Mouse (Mus musculus): ENCODE data around the gene Ppip5k1.
A peak's percentile ranks its signal among the peaks of the same experiment; 100 is the strongest.

Ppip5k1 gene

DNA sequence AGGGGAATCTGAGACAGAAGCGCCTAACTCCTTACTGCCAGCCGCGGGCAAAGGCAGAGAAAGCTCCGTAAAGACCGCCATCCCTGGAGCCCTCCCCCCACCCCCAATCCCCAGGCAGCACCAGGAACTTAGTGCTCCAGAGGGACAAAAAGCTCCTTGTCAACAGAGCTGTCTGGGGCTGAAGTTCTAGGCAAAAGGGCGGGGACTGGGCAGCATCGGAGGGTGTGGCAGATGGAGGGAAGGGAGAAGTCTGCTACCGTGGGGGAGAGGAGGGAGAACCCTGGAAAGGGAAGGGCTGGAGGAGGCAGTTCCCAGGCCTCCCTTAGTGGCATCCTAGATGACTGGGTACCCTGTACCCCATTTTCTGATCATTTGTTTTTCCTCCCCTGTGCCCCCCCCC lies 57.1 kb downstream of the Ppip5k1 start:
- no peak for DNase-seq

DNA sequence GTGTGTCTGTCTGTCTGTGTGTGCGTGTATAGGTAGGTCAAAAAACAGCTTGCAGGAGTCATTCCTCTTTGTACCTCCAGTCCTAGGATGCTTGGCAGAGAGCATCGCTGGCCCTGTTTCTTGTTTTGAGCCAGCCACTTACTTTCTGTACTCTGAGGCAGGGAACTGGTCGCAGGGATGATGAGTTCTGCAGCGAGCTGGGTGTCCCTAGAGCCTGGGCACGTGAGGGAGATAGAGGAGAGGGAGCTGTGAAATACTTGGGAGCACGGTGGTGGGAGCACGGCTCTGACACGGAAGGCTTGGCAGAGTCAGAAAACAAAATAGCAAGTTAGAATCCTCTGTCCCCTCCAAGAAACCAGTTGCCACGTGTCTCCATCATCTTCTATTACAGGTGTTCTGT lies 57.5 kb downstream of the Ppip5k1 start:
- no peak for DNase-seq

DNA sequence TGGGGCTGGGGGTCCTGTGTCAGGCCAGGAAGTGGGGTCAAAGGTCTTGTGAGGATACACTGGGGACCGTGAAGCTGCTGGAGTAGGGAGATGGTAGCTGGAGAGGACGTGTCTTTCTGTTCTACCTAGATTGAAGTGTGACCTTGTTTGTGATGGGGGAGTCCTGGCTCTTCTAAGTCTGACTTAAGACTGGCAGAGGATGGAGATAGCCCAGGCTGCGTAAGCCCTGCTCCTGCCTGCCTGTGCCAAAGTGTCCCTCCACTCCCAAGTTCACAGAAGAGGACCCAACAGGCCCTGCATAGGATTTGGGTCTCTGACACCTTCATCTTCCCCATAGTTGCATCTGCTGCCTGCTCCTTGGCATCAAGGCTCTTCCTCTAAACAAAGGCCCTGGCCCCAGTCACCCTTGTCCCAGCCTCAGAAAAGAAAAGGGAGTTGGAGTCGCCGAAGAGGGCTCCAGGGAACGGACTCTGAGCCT lies 58.4 kb downstream of the Ppip5k1 start:
- DNase-seq = peak; percentile 88

DNA sequence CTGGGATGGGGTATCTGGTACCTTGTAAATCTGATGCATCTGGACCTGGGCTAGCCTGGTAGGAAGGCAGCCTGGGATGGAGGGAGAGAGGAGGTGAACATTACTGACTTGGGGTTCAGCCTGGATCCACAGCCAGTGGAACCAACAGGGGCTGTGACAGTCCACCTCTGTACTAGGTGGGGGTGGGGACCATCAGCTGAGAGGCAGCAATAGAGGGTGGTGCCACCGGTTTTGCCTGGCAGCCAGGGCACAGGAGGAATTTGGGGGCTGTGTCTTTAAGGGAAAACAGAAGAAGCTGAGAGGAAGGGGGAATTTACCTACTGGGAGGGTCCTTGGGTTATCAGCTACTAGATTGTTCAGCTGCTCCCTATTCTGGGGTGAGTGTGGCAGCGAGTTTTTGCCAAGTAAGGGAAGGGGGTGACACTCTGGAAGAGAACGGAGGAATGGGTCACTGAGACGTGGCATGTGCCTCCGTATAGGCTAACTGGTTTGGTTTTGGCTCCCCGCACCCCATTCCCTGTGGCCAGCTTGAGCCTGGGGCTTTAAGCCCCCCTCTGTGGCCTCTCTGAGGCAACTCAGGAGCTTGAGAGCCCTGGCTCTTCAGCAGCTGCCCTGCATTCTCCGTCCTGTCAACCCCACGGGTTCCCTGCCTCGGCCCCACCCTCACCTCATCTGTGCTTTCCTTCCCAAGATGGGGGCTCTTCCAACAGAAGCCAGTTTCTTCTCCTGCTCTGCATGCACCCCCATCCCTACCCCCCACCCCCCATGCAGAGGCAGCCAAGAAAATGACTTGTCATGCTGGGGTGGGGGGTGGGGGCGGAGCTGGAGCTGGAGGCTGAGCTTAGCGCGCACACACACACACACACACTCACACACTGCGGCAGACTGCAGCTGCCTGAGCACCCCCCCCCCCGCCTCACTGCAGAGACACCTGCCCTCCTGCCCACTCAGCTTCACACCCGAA lies 59.3 kb downstream of the Ppip5k1 start:
- DNase-seq = peak; percentile 95

DNA sequence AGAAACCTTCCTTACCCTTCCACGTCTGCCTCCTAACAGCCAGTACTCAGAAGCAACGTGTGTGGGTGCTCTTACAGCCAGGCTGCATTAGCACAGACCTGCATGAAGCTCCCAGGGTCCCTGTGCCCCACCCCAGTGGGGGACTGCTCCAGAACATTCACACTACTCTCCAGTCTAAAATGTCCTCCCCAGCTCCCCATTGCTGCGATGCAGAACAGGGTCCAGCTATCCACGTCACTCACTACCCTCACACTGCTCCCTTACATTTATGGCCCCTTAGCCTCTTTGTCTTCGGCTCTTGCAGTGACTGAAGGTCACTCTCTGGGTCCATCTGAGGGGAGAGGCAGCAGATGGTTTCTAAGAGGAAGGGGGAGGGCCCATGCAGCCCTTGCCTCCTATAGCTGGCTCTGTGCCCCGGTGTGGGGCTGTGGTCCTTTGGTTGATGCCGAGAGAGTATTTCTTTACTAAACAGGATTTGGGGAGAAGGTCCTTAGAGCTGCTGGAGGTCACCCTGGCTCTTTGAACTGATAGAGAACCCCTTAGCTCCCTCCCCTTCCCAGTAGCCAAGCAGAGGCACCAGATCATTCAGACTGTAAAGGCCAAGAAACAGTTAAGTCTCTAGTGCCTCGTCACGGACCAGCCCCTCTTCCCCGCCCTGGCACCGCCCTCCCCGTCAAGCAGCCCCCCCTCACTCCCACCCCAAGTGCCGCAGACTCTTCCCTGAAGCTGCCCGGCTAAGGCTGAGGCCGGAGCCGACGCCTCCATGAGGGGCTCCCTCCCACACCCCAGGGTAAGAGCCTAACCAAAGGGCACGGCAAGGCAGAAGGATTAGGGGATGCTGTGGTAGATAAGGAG lies 60.2 kb downstream of the Ppip5k1 start:
- DNase-seq = peak; percentile 97

DNA sequence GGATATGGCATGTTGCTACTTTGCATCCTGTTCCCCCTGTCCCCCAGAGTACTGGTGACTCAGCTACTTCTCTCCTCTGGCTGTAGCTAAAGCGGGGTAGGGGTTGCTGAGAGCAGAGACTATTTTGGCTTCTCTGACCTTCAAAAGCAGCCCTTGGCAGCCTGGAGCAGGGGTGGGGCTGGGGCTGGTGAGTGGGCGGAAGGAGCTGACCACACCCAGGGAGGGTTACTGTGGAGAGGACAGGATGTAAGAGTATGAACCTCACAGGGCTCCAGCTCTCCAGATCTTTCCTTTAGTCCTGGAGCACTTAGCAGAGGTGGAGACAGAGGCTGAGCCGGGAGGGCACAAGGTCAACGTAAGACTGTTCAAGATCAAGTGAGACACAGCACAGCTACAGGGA lies 61.0 kb downstream of the Ppip5k1 start:
- DNase-seq = peak; percentile 98

DNA sequence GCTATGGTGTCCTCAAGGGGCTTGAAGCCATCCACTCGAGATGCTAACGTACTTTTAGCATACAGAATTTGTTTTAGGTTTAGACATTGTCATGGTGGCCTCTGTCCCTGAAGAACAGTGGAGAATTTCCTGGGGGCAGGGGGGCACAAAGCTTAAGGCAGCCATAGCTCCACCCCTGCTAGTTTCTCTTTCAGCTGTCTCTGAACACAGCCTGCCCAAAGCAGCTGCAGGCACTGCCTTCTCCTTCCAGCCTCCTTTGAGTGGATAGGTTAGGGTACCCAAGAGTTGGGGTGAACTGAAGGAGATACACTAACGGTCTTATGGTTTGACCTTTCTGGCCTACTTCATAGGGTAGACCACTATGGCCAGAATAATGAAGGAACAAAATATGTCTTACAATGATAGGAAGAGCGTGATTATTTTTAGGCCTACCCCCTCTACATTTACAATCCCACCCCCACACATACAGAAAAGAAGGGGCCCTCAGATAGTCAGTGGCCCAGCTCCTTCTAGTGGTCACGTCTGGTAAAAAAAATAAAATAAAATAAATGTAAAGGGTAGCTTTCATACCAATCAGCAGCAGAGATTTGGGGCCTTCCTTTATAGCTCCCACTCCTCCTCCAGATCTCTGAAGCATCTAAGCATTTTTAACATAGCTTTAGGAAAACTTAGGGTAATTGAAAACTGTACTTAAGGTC lies 62.7 kb downstream of the Ppip5k1 start:
- DNase-seq = no peak

DNA sequence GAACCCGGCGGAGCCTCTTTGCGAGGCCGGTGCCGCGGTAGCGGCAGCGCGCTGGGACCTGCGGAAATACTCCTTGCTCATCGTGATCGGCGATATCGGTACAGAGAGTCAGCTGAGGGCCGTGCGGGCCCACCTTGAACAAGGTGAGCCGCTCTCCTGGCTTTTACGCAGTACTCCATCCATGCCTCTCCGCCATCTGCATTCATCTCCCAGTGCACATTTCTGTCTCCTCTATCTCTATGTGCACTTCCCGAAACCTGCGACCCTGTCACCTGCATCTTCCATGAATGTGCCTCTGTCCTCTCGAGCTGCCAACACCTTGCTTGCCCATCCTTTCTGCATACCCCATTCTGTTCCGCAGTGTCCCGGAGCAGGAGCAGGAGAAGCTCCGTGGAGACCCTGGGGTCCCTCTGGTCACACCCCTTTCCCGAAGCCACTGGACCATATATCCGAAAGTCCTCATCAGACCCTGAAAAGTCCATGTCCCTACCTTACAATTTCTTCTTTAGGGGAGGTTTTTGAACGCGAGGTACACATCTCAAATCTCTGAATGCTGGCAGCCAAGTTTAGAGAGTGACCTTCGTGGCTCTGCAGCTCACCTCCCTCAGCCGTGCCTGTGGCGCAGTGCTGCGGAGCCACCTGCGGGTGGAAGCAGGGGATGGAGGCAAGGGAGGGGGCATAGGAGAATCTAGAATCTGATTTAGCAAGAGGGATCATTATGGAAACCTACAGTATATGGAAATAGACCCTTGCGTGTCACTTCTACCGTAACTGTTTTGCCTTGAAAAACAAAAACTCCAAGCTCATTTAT lies 65.3 kb downstream of the Ppip5k1 start:
- DNase-seq = peak; percentile 86

DNA sequence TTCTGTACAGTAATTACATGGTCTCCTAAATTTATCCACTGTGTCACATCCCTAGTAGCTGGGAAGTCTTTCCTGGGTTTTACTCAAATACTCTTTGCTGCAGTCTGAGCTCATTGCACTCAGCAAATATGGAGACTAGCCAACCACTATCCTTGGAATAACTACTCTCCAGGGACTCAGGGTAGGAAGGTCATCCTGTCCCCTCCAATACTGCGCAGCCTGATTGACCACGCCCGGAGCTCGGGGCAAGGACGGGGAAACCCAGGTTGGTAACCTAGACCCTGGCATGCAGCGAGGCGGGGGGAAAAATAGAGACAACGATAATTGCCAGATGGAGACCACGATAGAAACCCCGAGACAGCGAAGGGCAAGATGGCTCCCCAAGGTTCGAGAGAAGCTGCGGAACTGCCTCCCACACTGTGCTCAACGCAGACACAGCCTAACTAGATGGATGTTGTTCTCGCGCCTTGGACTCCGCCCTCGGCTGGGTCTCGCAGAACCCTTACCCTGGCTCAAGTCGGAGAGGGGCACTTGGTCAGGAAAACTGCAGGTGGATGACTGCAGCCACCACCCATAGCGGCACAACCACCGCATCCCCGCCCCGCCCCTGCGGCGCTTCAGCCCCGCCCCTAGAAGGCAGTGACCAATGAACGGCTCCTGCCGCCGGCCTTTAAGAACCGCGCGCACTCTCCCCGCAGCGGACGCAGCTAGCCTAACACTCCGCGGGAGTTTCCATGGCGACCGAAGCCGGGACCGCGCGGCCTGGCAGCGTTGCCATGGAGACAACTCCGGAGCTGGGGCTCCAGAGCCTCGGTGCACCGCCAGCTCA lies 66.1 kb downstream of the Ppip5k1 start, which contains the start of gene Map1a:
TSS of gene Map1a (plus strand) at position 700 of the 829 bp plus-strand sequence.
- peak; percentile 99 for DNase-seq

DNA sequence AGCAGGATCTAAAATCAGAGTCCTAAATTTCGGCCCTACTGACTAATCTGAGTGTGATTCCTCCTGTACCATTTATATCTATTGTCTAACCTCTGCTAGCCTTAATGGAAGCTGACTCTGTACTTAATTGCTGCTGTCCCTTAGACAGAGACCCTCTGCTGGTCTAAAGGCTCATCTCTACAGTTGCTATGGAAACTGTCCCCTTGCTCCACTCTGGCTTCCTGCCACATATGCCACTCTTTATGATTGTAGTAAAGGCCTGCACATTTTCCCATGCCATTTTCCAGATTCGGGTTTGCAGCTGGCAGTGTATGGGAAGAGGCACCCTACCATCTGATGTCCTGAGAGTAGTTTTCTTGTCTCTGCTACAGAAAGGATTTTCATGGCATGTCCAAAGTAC lies 67.3 kb downstream of the Ppip5k1 start:
- DNase-seq = peak; percentile 67

DNA sequence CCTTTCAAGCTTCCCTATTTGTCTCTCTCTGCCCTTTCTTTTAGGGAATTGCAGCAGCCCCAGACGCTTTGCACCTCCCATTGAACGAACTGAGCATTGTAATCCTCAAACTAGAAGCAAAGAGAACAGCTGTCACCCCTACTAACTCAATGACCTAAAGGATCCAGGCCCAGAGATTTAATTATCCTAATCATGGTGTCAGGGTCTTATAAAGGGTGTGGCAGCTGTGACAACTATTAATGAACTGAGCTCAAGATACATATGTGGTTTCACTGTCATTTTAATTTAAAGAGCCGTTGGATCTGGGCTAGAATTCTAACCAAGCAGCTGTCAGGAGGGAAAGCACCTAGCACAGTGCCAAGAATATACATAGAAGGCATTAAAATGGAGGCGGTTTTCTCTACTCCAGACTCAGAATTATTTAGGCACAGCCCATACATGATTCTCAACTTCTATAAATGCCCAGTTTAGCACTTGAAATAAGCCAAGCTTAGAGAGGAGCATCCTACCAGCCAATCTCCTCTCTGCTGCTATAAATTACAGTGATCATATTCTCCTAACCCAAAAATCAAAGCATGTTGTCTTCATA lies 83.2 kb downstream of the Ppip5k1 start:
- no peak for DNase-seq

DNA sequence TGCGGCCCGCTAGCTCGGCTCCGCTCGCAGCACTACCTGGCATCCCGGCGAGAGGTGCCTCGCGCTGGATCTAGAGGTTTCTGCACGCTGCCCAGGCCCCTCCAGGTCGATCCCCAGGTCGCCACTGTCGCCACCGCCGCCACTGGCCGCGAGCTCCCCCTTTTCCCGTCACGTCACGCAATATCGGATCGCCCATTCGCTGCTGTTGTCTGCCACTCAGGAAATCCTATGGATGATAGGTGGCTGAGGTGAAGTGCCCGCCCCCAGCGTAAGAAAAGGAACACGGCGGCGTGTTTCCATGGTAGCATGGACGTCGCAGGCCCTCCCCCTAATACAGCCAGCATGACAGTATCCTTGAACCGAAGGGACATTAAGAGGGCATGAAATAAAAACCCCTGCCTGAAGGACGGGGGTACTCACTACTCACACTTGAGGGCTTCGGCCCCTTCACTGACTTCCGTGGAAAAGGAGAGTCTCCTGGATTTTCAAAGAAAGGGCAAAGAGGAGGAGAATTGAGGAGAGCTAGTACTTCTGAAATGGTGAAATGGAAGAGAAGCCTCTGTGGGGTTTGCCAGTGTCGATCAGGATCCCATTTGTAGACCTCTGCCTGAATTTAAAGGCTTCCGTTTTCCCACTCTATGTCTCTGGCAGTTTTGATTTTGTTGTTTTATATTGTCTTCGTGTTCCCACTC lies 83.8 kb downstream of the Ppip5k1 start, which contains the start of gene Trp53bp1:
TSS of gene Trp53bp1 (minus strand) at position 172 of the 692 bp plus-strand sequence.
- DNase-seq = peak; percentile 100

DNA sequence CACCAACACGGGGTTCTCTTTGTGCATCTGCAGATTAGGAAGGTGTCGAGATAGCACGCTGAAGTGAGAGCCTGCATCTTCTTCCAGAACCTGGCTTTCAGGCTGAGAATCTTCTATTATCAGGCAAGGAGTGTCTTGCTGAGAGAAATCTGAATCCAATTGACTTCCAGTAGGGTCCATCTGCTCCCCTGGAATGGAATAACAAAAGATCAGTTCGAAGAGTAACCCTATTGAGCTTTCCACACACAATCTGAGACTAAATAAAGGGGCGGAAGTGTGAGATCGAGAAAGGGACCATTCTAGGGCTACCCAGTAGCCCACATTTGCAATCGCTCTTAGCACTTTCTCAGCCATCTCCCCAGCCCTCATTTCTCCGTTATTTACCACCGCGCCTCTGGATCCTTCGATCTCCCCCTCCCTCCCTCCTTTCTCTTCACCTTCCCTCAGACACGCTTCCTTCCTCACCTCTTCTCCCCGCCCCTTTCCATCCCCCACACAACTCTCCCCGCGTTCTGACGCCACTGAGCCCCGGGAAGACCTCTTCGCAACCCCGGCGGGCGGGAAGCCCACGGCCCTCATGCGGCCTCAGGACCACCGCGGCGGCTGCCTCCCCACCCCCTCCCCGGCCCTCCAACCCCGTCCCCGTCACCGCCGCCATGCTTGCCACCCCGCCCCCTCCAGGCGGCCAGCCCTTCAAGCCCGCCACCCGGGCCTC lies 84.5 kb downstream of the Ppip5k1 start:
- DNase-seq = no peak

DNA sequence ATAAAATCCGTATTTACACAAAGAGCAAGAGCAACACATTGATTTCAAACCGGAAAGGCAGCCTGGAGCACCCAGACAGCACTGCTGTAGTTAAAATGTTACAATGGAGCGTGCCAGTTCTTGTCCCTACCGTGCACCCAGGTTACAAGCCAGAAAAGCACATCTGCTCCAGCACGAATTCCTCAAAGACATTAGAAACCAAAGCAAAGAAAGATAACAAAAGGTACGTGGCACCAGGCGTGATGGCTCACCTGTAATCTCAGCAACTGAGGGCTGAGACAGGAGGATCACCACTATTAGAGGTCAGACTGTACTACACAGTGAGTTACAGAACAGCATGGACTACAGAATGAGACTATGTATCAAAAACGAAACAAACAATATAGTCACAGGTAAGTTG lies 86.8 kb downstream of the Ppip5k1 start:
- peak; percentile 82 for DNase-seq

Measured in heart, adult 11 months (tissue).